Mouse (Mus musculus) liver, adult 2 months (tissue): ENCODE measurements around the gene Pex7. TPM values are rescaled to one million over a fixed set of nuclear protein-coding genes. Genes with fewer than 3 reads are reported as not detected.
A peak's percentile ranks its signal among the peaks of the same experiment; 100 is the strongest.

ENCODE experiments used
- DNase-seq: peaks from one replicate; pipeline ENCODE4 v3.0.0-alpha.2; 2011; ENCODE audit warnings: low read depth, low spot score; ENCODE audit errors: extremely low read depth
- H3K27ac ChIP-seq: fragments of 200-500 bp; replicated peaks from 2 replicates; pipeline ENCODE4 v1.5.1; 2012; ENCODE audit warnings: low read depth, mild to moderate bottlenecking, control low read depth, inconsistent platforms, low read length; ENCODE audit not compliant: insufficient read depth
- H3K27me3 ChIP-seq: fragments of 200-500 bp; 2 replicates; pipeline ENCODE4 v1.6.1; 2012; ENCODE audit warnings: mild to moderate bottlenecking, moderate library complexity, low read length, inconsistent platforms; ENCODE audit not compliant: control insufficient read depth, insufficient read depth
- H3K36me3 ChIP-seq: fragments of 200-500 bp; 2 replicates; pipeline ENCODE4 v1.6.1; 2012; ENCODE audit warnings: low read length, inconsistent platforms; ENCODE audit not compliant: control insufficient read depth, insufficient read depth
- H3K4me1 ChIP-seq: fragments of 200-500 bp; 2 replicates; pipeline ENCODE4 v1.6.1; 2011; ENCODE audit warnings: low read length; ENCODE audit not compliant: control insufficient read depth, insufficient read depth
- H3K4me3 ChIP-seq: fragments of 200-500 bp; 2 replicates; pipeline ENCODE4 v1.5.1; 2011; ENCODE audit warnings: low read depth, mild to moderate bottlenecking, control low read depth, low read length, moderate library complexity; ENCODE audit not compliant: insufficient read depth
- H3K79me2 ChIP-seq: fragments of 200-500 bp; 2 replicates; pipeline ENCODE4 v1.6.1; 2012; ENCODE audit warnings: inconsistent platforms, mild to moderate bottlenecking, low read length, moderate library complexity; ENCODE audit not compliant: control insufficient read depth, insufficient read depth
- H3K9ac ChIP-seq: fragments of 200-500 bp; 2 replicates; pipeline ENCODE4 v1.6.1; 2012; ENCODE audit warnings: low read depth, mild to moderate bottlenecking, control low read depth, inconsistent platforms, low read length
- CTCF ChIP-seq: fragments of 200-500 bp; IDR thresholded peaks from 2 replicates; pipeline ENCODE4 v1.5.1; 2011; ENCODE audit warnings: low read depth, low read length, control low read depth
- POLR2A ChIP-seq: fragments of 200-500 bp; IDR thresholded peaks from 2 replicates; pipeline ENCODE4 v1.6.1; 2011; ENCODE audit warnings: low read length, control low read depth; ENCODE audit not compliant: insufficient read depth; ENCODE audit errors: extremely low read depth
- WGBS: fragments of 180-500 bp; shearing (Covaris S2); methylation state at CpG from one replicate; pipeline ENCODE4 v1.1.7; 2018; 5-methylcytosine and 5-hydroxymethylcytosine counted together
- polyA plus RNA-seq: library from polyadenylated mRNA; depleted of rRNA; stranded (reverse); fragments of >200 nt; gene quantifications from 2 replicates; pipeline ENCODE4 v1.2.3, GENCODE M21; 2012
- total RNA-seq: library from RNA; depleted of rRNA; stranded (reverse); fragments of >200 nt; gene quantifications from 2 replicates; pipeline ENCODE4 v1.2.3, GENCODE M21; 2014

Pex7 gene
- total and polyA plus RNA-seq, 2 experiments, result 114 to 118 TPM

DNA sequence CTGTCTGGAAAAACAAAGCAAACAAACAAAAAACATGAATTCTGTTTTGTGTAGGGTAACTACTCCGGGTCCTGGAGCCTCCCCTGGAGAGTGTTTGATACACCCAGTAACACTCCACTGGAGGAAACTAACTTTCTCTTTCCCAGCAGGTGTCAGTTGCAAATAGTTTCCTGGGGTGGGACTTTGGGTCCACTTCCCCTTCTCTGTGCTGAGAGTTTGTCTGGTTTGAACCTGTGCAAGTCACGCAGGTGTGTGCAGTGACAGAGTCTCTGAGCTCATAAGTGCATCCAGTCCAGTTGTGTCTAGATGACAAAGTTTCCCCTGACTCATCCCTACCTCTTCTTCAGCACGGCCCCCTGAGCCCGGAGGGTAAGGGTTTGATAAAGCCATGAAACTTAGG lies 6.3 kb upstream of the Pex7 start:
- H3K27me3 ChIP-seq, result no peaks in the 10 kb centered on the region
- WGBS, result 84% methylated on average over 4 of the region's 4 CpGs
- peaks cover 2% of the 10 kb centered on the region; the same call in 1 of the 2 replicates for H3K4me1 ChIP-seq
- no peak for DNase-seq
- no peak for TF ChIP-seq POLR2A
- TF ChIP-seq CTCF, result no peak
- no peak overlapping the region for H3K4me3 ChIP-seq
- H3K27ac ChIP-seq, result no peak overlapping the region
- H3K36me3 ChIP-seq, result no peaks in the 10 kb centered on the region
- no peak overlapping the region for H3K9ac ChIP-seq
- no peaks in the 10 kb centered on the region for H3K79me2 ChIP-seq

DNA sequence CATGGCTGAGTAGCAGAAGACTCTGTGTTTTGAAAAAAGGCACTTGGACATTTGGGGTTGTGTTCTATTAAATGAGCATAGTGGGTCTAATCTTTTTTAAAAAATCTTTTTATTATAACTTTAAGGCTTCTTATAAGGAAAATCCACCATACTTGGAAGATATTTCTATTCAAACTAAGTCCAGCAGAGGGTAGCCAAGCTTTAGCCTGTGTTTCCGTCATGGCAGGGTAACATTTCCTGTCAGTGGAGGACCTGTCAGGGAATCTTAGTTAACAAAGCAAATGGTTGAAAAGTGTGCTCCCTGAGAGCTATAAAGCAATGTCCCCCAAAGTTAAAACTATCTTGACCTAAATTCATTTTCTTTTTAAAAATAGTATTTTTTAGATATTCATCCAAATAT lies 4.1 kb upstream of the Pex7 start:
- Histone ChIP-seq H3K4me3 (no peak overlapping the region), H3K36me3 (no peaks in the 10 kb centered on the region), H3K27me3 (no peaks in the 10 kb centered on the region), H3K4me1 (peaks cover 5% of the 10 kb centered on the region; the same call in 1 of the 2 replicates), H3K79me2 (no peaks in the 10 kb centered on the region), H3K27ac (no peak overlapping the region), H3K9ac (no peak overlapping the region)
- DNase-seq, result no peak
- WGBS, result 80% methylated on average over 1 of the region's 1 CpGs
- TF ChIP-seq CTCF, result no peak
- TF ChIP-seq POLR2A, result no peak

DNA sequence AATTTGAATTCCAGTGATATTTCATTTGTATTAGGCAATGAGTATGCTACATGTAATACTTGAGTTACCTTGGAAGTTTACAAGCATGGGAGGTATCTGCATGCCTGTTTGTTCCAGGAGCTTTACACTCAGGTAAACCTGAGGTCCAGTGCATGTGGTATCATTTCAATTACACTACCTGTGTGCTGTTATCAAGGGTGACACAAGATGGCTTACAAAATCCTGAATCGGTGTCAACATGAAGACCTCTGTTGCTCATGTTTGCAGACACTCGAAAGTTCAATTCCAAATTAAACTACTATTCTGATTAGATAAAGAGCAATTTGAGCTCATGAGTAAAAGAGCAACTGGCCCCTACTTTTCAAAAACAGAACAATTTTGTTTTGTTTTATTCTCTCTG lies 3.0 kb upstream of the Pex7 start:
- 28% methylated on average over 2 of the region's 2 CpGs for WGBS
- H3K27me3 ChIP-seq, result no peaks in the 10 kb centered on the region
- no peaks in the 10 kb centered on the region; the same call in 1 of the 2 replicates for H3K79me2 ChIP-seq
- H3K4me3 ChIP-seq, result no peak overlapping the region
- 0 out of 2 replicates have a peak, but pooled peaks cover under 1% of the 10 kb centered on the region for H3K36me3 ChIP-seq
- H3K4me1 ChIP-seq, result peaks cover 7% of the 10 kb centered on the region; the same call in 1 of the 2 replicates
- DNase-seq, result peak; percentile 68
- TF ChIP-seq CTCF, result no peak
- no peak for TF ChIP-seq POLR2A
- H3K9ac ChIP-seq, result no peak overlapping the region
- H3K27ac ChIP-seq, result no peak overlapping the region

DNA sequence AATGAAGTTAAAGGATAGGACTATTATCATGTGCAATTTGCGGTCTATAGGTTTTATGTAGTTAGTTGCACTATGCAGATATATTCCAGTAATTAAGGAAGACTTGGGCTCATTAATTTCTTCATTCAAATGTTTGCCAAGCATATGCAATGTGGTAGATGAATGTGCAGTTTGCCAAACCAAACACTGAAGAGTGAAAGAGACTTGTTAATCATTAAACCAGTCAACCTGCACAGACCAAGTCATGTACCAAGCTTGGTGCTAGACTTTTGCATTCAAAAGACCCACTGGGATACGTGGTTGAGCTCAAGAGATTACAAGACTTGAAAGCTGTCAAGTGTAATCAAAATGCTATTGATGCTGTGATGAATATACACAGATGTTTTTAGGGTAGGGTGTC lies 587 bp upstream of the Pex7 start:
- Histone ChIP-seq H3K79me2 (no peaks in the 10 kb centered on the region; the same call in 1 of the 2 replicates), H3K9ac (no peak overlapping the region), H3K4me1 (peaks cover 7% of the 10 kb centered on the region; the same call in 1 of the 2 replicates), H3K4me3 (no peak overlapping the region), H3K27me3 (no peaks in the 10 kb centered on the region), H3K27ac (peak overlapping the region; percentile 65; the same call in 1 of the 2 replicates), H3K36me3 (peaks cover 5% of the 10 kb centered on the region; the same call in 1 of the 2 replicates)
- WGBS, result 18% methylated on average over 2 of the region's 2 CpGs
- peak; percentile 96 for DNase-seq
- TF ChIP-seq POLR2A (no peak), CTCF (no peak)

DNA sequence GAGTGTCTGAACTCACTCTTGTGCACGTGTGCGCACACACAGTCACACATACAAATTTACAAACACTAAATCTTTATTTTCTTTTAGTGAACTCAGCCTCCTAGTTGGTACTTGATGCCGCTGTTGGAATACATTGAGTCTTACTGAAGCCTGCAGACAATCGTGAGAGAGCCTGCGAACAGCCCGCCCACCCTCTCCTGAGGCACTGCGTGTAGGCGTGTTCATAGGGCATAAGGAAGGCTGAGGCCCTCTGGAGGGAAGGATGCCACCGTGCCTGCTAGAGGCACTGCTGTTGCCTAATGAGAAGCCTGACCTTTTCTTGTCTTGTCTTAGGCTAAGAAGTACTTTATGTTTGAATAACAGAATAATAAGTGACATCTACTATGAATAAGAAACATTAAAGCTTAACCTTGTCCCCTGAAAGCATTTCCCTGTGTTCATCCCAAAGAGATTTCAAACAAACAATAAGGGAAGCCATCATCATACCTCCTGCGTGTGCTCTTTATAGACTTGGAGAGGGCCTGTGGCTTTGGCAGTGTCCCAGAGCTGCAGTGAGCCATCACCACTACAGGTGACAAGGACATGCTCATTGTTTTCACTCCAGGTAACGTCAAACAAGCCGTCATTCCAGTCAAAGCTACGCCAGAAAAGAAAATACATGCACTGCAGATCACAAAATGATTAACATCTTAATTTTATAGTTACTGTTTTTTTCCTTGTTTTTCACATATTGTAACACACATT lies 3.2 kb downstream of the Pex7 start:
- no peak overlapping the region for H3K27ac ChIP-seq
- H3K4me3 ChIP-seq, result no peak overlapping the region
- H3K9ac ChIP-seq, result no peak overlapping the region
- H3K79me2 ChIP-seq, result no peaks in the 10 kb centered on the region; the same call in 1 of the 2 replicates
- H3K27me3 ChIP-seq, result no peaks in the 10 kb centered on the region
- DNase-seq, result no peak
- peaks cover 18% of the 10 kb centered on the region for H3K4me1 ChIP-seq
- H3K36me3 ChIP-seq, result peaks cover 5% of the 10 kb centered on the region
- 74% methylated on average over 13 of the region's 13 CpGs for WGBS
- TF ChIP-seq CTCF, result no peak
- TF ChIP-seq POLR2A, result no peak

DNA sequence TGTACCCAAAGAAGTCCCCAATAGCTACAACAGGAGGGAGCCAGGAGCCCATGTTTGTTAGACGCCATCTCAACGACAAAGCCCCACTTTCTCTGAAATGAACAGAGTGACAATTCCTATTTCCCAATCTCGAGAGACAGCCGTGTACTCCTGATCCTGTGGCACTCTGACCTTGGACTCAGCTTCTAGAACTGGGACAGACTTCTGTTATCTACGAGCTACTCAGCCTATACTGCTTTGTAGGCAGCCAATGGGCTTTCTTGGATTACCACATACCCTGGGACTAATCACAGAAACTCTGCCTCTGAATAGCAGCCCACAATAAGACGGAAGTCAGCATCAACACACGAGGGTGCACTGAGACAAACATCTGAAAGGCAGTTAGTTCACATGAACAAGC lies 5.5 kb downstream of the Pex7 start:
- Histone ChIP-seq H3K36me3 (peaks cover 10% of the 10 kb centered on the region), H3K9ac (no peak overlapping the region), H3K27me3 (no peaks in the 10 kb centered on the region), H3K79me2 (no peaks in the 10 kb centered on the region; the same call in 1 of the 2 replicates), H3K27ac (no peak overlapping the region), H3K4me3 (no peak overlapping the region), H3K4me1 (peaks cover 13% of the 10 kb centered on the region)
- TF ChIP-seq POLR2A, result no peak
- TF ChIP-seq CTCF, result no peak
- DNase-seq, result peak; percentile 77
- 26% methylated on average over 7 of the region's 7 CpGs for WGBS
